Mouse (Mus musculus) neural tube, embryonic 14.5 days (tissue): ENCODE results near the gene Rps21. TPM values are rescaled to one million over a fixed set of nuclear protein-coding genes. Genes with fewer than 3 reads are reported as not detected.

Experiments used
- ATAC-seq: fragments of 200-750 bp; cut with Nextera tagmentation; 2 replicates; pipeline ENCODE4 v1.8.0; 2017; ENCODE audit warnings: low read depth, mild to moderate bottlenecking, moderate TSS enrichment, moderate library complexity
- H3K27ac ChIP-seq: fragments of 300-500 bp; sonication (generic); 2 replicates; pipeline ENCODE4 v1.5.1; 2014; ENCODE audit warnings: low read depth, mild to moderate bottlenecking, control low read depth, low read length, moderate library complexity, mixed read lengths
- H3K27me3 ChIP-seq: fragments of 300-500 bp; sonication (generic); 2 replicates; pipeline ENCODE4 v1.6.1; 2014; ENCODE audit warnings: low read length; ENCODE audit not compliant: control insufficient read depth, insufficient read depth
- H3K36me3 ChIP-seq: fragments of 300-500 bp; sonication (generic); 2 replicates; pipeline ENCODE4 v1.6.1; 2014; ENCODE audit warnings: low read length, mixed read lengths; ENCODE audit not compliant: control insufficient read depth, insufficient read depth
- H3K4me1 ChIP-seq: fragments of 300-500 bp; sonication (generic); 2 replicates; pipeline ENCODE4 v1.6.1; 2014; ENCODE audit warnings: low read length; ENCODE audit not compliant: control insufficient read depth, insufficient read depth
- H3K4me2 ChIP-seq: fragments of 300-500 bp; sonication (generic); 2 replicates; pipeline ENCODE4 v1.6.1; 2014; ENCODE audit warnings: mild to moderate bottlenecking, low read depth, low read length, control low read depth
- H3K4me3 ChIP-seq: fragments of 300-500 bp; sonication (generic); 2 replicates; pipeline ENCODE4 v1.5.1; 2014; ENCODE audit warnings: low read depth, low read length, control low read depth, mixed read lengths
- H3K9ac ChIP-seq: fragments of 300-500 bp; sonication (generic); replicated peaks from 2 replicates; pipeline ENCODE4 v1.6.1; 2014; ENCODE audit warnings: low read depth, mild to moderate bottlenecking, control low read depth, low read length, mixed read lengths
- H3K9me3 ChIP-seq: fragments of 300-500 bp; sonication (generic); 2 replicates; pipeline ENCODE4 v1.6.1; 2016; ENCODE audit warnings: low read length; ENCODE audit not compliant: control insufficient read depth
- WGBS: fragments of 180-500 bp; shearing (Covaris S2); extraction: QIAGEN DNeasy Blood & Tissue Kit; methylation state at CpG from one replicate; pipeline ENCODE4 v1.1.7; 2014; 5-methylcytosine and 5-hydroxymethylcytosine counted together
- polyA plus RNA-seq: library from polyadenylated mRNA; unstranded; fragments of >200 nt; fragmentation: Nextera tagmentation; extraction: Ambion mirVana; gene quantifications from 2 replicates; pipeline ENCODE4 v1.2.1, GENCODE M21; 2014

Rps21 gene
- polyA plus RNA-seq, 1 experiment from 2014 or later: 421 TPM

DNA sequence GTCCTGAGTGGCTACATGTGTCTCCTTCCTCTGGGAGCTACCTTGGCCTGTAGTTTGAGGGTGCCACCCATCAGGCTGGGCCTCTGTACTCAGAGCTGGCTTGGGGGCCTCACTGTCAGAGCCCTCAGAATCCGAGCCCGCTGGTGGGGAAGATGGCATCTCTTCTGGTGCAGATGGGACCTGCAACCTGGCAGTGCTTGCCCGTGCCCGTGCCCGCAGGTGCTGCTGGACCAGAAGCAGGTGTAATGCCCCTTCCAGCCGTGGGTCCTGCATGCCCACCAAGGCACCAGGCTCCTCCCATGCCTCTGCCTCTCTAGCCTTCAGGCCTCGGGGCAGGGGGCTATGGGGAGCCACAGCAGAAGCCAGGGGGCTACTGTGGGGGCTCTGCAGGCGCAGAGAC lies 22.1 kb downstream of the Rps21 start:
- Histone ChIP-seq H3K27me3 (no peaks in the 10 kb centered on the region), H3K4me2 (no peak overlapping the region), H3K36me3 (no peaks in the 10 kb centered on the region), H3K4me3 (no peak overlapping the region), H3K27ac (no peak overlapping the region), H3K9ac (no peak overlapping the region), H3K4me1 (no peaks in the 10 kb centered on the region), H3K9me3 (no peaks in the 10 kb centered on the region)
- WGBS: 83% methylated on average over 8 of the region's 8 CpGs
- no peak for ATAC-seq

DNA sequence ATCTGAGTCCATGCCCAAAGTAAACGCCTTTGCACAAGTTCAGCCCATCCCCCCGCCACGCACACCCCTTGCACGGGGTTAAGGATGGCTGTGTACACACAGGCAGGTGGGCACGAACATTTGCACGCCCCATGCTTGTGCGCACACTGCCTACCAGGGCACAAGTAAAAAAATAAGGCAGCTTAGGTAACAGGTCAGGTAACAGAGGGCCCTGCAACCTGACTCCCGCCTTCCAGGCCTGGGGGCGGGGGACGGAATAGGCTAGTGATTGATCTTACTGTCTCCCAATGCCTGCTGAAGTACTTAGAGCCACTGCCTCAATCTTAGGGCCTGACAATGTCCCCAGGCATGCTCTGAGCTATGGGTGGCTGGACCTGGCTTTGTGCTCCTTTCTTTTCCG lies 31.8 kb downstream of the Rps21 start:
- no peak for ATAC-seq
- Histone ChIP-seq H3K4me1 (no peaks in the 10 kb centered on the region), H3K36me3 (no peaks in the 10 kb centered on the region), H3K4me3 (no peak overlapping the region), H3K9me3 (no peaks in the 10 kb centered on the region), H3K27ac (no peak overlapping the region), H3K4me2 (no peak overlapping the region), H3K9ac (no peak overlapping the region), H3K27me3 (no peaks in the 10 kb centered on the region)
- 61% methylated on average over 11 of the region's 11 CpGs for WGBS

DNA sequence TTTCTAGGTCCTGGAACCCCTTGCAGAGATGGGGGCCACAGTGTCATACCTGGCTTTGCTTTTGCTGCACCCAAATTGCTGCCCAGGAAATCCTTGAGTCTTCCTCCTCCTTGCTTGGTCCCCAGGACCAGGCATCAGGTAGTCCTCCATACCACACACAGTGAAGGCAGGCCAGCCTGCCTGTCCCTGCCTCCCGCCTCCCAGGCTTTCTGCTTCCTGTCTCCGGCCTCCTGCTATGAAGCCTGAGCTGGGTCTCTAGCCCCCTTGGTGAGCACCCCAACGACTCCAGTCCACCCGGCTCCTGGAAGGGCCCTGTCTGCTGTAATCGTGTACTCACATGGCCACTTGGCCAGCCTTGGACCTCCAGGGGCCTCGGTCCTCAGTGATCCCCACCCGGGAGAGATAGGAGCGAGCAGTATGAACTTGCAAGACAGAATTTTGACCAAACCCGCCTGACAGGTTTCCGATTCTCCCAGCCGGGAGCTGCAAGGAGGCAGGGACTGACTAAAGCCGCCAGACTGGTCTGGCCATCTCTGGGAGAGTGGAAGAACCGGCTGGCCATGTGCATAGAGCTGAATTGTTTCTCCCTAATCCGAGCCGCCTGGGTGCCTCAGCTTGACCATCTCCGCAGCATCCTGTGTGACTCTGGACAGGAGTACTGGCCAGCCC lies 32.4 kb downstream of the Rps21 start, which contains the start of gene Rbbp8nl:
TSS of gene Rbbp8nl (minus strand) at position 440 of the 669 bp plus-strand sequence.
- no peak within 1 kb of the TSS for H3K27ac ChIP-seq
- H3K9ac ChIP-seq: no peak within 1 kb of the TSS
- H3K9me3 ChIP-seq: no peaks in the 10 kb centered on the region
- H3K4me3 ChIP-seq: no peak within 1 kb of the TSS
- H3K36me3 ChIP-seq: no peaks in the 10 kb centered on the region
- H3K4me2 ChIP-seq: no peak within 1 kb of the TSS
- no peak for ATAC-seq
- H3K27me3 ChIP-seq: no peaks in the 10 kb centered on the region
- H3K4me1 ChIP-seq: no peaks in the 10 kb centered on the region
- 53% methylated on average over 16 of the region's 16 CpGs for WGBS

DNA sequence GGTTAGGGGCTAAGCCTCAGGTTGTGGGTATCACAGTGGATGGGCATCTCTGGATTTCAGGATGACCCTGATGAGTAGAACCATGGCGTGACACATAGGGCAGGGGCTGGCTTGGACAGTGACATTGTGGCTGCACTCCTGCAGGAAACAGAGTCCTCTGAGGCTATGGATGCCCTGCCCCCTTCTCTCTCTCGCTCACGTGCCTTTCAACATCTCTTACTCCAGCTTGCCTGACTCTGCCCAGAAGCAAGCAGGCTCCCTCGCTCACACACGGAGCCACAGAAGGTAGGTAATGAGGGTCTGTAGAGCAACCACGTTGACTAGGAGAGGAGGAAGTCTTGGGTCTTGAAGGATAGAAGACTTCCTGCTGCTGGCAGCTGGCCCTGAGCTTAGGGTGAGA lies 33.3 kb downstream of the Rps21 start:
- Histone ChIP-seq H3K9ac (no peak overlapping the region), H3K27me3 (no peaks in the 10 kb centered on the region), H3K4me3 (no peak overlapping the region), H3K27ac (no peak overlapping the region), H3K4me1 (no peaks in the 10 kb centered on the region), H3K9me3 (no peaks in the 10 kb centered on the region), H3K36me3 (no peaks in the 10 kb centered on the region), H3K4me2 (no peak overlapping the region)
- no peak for ATAC-seq
- WGBS: 71% methylated on average over 6 of the region's 6 CpGs

DNA sequence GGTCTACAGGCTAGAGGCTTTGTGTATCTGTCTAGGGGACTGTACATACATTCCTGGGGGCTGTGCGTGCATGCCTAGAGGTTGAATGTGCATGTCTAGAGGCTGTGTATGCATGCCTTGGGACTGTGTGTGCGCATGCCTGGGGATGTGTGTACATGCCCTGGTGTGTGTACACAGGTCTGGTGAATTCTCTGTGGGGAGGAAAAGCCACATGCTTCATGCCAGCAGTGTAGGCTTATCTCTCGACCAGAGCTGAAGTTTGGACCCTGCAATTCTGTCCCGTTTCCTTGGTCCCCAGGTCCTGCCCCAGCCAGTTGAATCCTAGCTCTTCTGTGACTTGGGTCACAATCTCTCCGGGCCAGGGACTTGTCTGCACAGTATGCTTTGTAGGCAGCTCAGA lies 34.4 kb downstream of the Rps21 start:
- no peaks in the 10 kb centered on the region for H3K4me1 ChIP-seq
- WGBS: 85% methylated on average over 5 of the region's 5 CpGs
- no peak overlapping the region for H3K27ac ChIP-seq
- H3K4me2 ChIP-seq: no peak overlapping the region
- H3K27me3 ChIP-seq: no peaks in the 10 kb centered on the region
- no peaks in the 10 kb centered on the region for H3K36me3 ChIP-seq
- no peak for ATAC-seq
- no peak overlapping the region for H3K9ac ChIP-seq
- H3K4me3 ChIP-seq: no peak overlapping the region
- H3K9me3 ChIP-seq: no peaks in the 10 kb centered on the region

DNA sequence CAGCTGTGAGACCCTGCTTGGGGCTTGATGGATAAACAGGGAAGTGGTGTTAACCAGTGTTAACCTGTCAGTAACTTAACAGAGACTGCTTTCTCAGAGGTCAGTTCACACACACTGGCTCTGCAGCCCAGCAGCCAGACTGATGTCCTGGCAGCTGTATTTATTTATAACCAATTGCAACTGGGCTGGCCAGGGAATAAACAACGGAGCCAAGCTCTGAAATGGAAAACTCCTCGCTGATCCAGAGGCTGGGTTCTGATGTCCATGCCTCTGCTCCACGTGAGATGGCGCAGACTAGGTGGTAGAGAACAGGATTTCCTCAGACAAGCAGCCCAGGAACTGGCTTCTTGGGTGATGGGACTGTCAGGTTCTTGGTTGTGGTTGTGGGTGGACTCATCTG lies 34.8 kb downstream of the Rps21 start:
- WGBS: 80% methylated on average over 4 of the region's 4 CpGs
- no peaks in the 10 kb centered on the region for H3K9me3 ChIP-seq
- no peaks in the 10 kb centered on the region for H3K36me3 ChIP-seq
- no peak overlapping the region for H3K27ac ChIP-seq
- H3K27me3 ChIP-seq: no peaks in the 10 kb centered on the region
- H3K4me1 ChIP-seq: no peaks in the 10 kb centered on the region
- no peak overlapping the region for H3K4me2 ChIP-seq
- H3K9ac ChIP-seq: no peak overlapping the region
- no peak overlapping the region for H3K4me3 ChIP-seq
- no peak for ATAC-seq

DNA sequence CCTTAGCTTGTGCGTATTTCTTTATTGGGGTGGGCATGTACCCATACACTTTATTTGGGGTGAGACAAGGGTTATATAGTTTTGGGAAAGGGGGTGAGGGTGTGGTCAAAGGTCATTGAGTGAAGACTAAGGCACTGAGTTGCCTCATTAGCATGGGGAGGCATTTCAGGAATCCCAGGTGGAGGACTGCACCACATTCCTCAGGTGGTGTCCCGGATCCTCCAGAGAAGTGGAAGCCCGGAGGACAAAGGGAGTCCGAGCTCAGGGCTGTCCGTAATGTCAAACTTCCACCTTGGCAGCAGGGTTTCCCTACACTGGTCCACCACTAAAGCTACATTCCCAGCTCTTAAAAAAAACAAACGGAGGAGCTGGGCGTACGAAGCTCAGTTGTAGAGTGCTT lies 35.7 kb downstream of the Rps21 start:
- no peak for ATAC-seq
- Histone ChIP-seq H3K4me1 (no peaks in the 10 kb centered on the region), H3K4me2 (no peak overlapping the region), H3K9ac (no peak overlapping the region), H3K36me3 (no peaks in the 10 kb centered on the region), H3K9me3 (no peaks in the 10 kb centered on the region), H3K27me3 (no peaks in the 10 kb centered on the region), H3K27ac (no peak overlapping the region), H3K4me3 (no peak overlapping the region)
- 75% methylated on average over 8 of the region's 8 CpGs for WGBS

DNA sequence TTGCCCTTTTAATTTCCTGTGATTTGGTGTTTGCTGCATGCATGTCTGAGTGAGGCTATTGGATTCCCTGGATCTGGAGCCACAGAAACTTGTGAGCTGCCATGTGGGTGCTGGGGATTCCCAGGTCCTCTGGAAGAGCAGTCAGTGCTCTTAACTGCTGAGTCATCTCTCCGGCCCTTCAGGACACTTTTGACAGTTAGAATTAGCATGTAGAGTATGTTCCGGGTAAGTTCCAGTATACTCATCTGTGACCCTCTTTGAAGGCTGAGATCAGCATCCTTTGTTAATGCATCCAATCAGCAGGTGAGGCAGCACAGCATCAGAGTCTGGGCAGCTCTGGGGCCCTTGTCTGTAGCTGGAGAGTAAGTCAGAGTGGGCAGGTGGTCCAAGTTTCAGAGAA lies 43.1 kb downstream of the Rps21 start:
- H3K4me2 ChIP-seq: no peak overlapping the region
- no peak overlapping the region for H3K4me3 ChIP-seq
- no peaks in the 10 kb centered on the region for H3K36me3 ChIP-seq
- no peak overlapping the region for H3K9ac ChIP-seq
- WGBS: 88% methylated on average over 2 of the region's 2 CpGs
- ATAC-seq: no peak
- H3K9me3 ChIP-seq: no peaks in the 10 kb centered on the region
- H3K27me3 ChIP-seq: no peaks in the 10 kb centered on the region
- no peaks in the 10 kb centered on the region for H3K4me1 ChIP-seq
- H3K27ac ChIP-seq: no peak overlapping the region

DNA sequence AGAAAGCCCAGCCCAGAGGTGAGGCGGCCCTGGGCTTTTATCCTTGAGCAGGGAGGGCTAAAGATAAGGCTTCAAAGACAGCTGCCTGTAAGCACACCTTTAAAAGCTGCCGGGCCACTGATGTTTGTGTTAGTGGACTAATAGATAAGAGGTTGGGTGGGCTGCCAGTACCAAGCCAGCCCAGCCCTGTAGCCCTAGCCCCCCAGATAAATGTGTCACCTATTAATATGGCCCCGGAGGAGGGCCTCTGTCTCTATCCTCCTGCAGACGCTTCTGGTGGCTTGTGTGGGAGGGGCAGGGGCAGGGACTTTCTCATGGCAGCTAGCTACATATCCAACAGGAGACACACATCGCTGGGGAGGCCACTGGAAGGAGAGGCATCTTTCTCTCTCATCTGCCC lies 43.6 kb downstream of the Rps21 start:
- no peak overlapping the region for H3K4me3 ChIP-seq
- H3K27ac ChIP-seq: no peak overlapping the region
- no peaks in the 10 kb centered on the region for H3K36me3 ChIP-seq
- no peaks in the 10 kb centered on the region for H3K4me1 ChIP-seq
- H3K9me3 ChIP-seq: no peaks in the 10 kb centered on the region
- 58% methylated on average over 5 of the region's 5 CpGs for WGBS
- no peaks in the 10 kb centered on the region for H3K27me3 ChIP-seq
- ATAC-seq: no peak
- H3K4me2 ChIP-seq: no peak overlapping the region
- H3K9ac ChIP-seq: no peak overlapping the region
